Mouse (Mus musculus): Measurements from ENCODE around the gene Nkapl. TPM values are rescaled to one million over a fixed set of nuclear protein-coding genes. Genes with fewer than 3 reads are reported as not detected.
"Not testable (repeated sequence)": the region's sequence is repeated elsewhere in the genome, so short reads cannot be mapped to it uniquely, and the experiment has no call there.

The Nkapl gene
- polyA plus RNA-seq, 1 experiment = not detected

GRCm38 (mm10) chr13:21472427-21472826 is 4.1 kb upstream of the Nkapl start:
- Histone ChIP-seq H3K4me1 (ENCODE audit: control insufficient read depth, insufficient read depth, low read length) (no peaks in the 10 kb centered on the region), H3K4me3 (replicated peaks; ENCODE audit: control insufficient read depth, low read depth, low read length) (no peak overlapping the region), H3K27ac (ENCODE audit: control insufficient read depth, insufficient read depth, low read depth, low read length, poor library complexity) (no peak overlapping the region)
- whole genome bisulfite sequencing = 51% methylated on average over 4 of the region's 4 CpGs
- TF ChIP-seq POLR2A (IDR thresholded peaks at IDR 0.05; ENCODE audit: borderline replicate concordance, control insufficient read depth, low read depth, low read length) (no peak), CTCF (IDR thresholded peaks at IDR 0.05; ENCODE audit: control insufficient read depth, insufficient read depth, low read length) (no peak)

GRCm38 (mm10) chr13:21469097-21469496 is 788 bp upstream of the Nkapl start:
- no peak overlapping the region for H3K27ac ChIP-seq (ENCODE audit: control insufficient read depth, insufficient read depth, low read depth, low read length, poor library complexity)
- 35% methylated on average over 9 of the region's 9 CpGs for WGBS
- H3K4me1 ChIP-seq (ENCODE audit: control insufficient read depth, insufficient read depth, low read length) = no peaks in the 10 kb centered on the region
- TF ChIP-seq POLR2A (IDR thresholded peaks at IDR 0.05; ENCODE audit: borderline replicate concordance, control insufficient read depth, low read depth, low read length) (no peak), CTCF (IDR thresholded peaks at IDR 0.05; ENCODE audit: control insufficient read depth, insufficient read depth, low read length) (no peak)
- H3K4me3 ChIP-seq (replicated peaks; ENCODE audit: control insufficient read depth, low read depth, low read length) = no peak overlapping the region

- WGBS = 79% methylated on average over 10 of the region's 10 CpGs
- Histone ChIP-seq H3K4me3 (replicated peaks; ENCODE audit: control insufficient read depth, low read depth, low read length) (no peak overlapping the region), H3K27ac (ENCODE audit: control insufficient read depth, insufficient read depth, low read depth, low read length, poor library complexity) (no peak overlapping the region), H3K4me1 (ENCODE audit: control insufficient read depth, insufficient read depth, low read length) (no peaks in the 10 kb centered on the region)
- TF ChIP-seq POLR2A (IDR thresholded peaks at IDR 0.05; ENCODE audit: borderline replicate concordance, control insufficient read depth, low read depth, low read length) (no peak), CTCF (IDR thresholded peaks at IDR 0.05; ENCODE audit: control insufficient read depth, insufficient read depth, low read length) (no peak)
Observed at GRCm38 (mm10) chr13:21467336-21467735, 973 bp downstream of the Nkapl start.

GRCm38 (mm10) chr13:21462516-21462915 is 5.8 kb downstream of the Nkapl start:
- not testable (repeated sequence) for H3K27ac ChIP-seq (ENCODE audit: control insufficient read depth, insufficient read depth, low read depth, low read length, poor library complexity); H3K4me3 ChIP-seq (replicated peaks; ENCODE audit: control insufficient read depth, low read depth, low read length); H3K4me1 ChIP-seq (ENCODE audit: control insufficient read depth, insufficient read depth, low read length)
- WGBS = 69% methylated on average over 9 of the region's 9 CpGs

GRCm38 (mm10) chr13:21456347-21456746 is 12.0 kb downstream of the Nkapl start:
- no peak for TF ChIP-seq CTCF (IDR thresholded peaks at IDR 0.05; ENCODE audit: control insufficient read depth, insufficient read depth, low read length)
- no peak for TF ChIP-seq POLR2A (IDR thresholded peaks at IDR 0.05; ENCODE audit: borderline replicate concordance, control insufficient read depth, low read depth, low read length)
- Histone ChIP-seq H3K4me3 (replicated peaks; ENCODE audit: control insufficient read depth, low read depth, low read length) (no peak overlapping the region), H3K4me1 (ENCODE audit: control insufficient read depth, insufficient read depth, low read length) (no peaks in the 10 kb centered on the region), H3K27ac (ENCODE audit: control insufficient read depth, insufficient read depth, low read depth, low read length, poor library complexity) (no peak overlapping the region)
- 62% methylated on average over 4 of the region's 4 CpGs for WGBS

- WGBS = 68% methylated on average over 3 of the region's 3 CpGs
- H3K27ac ChIP-seq (ENCODE audit: control insufficient read depth, insufficient read depth, low read depth, low read length, poor library complexity) = no peak overlapping the region
- no peak overlapping the region for H3K4me3 ChIP-seq (replicated peaks; ENCODE audit: control insufficient read depth, low read depth, low read length)
- TF ChIP-seq POLR2A (IDR thresholded peaks at IDR 0.05; ENCODE audit: borderline replicate concordance, control insufficient read depth, low read depth, low read length) (no peak), CTCF (IDR thresholded peaks at IDR 0.05; ENCODE audit: control insufficient read depth, insufficient read depth, low read length) (no peak)
- H3K4me1 ChIP-seq (ENCODE audit: control insufficient read depth, insufficient read depth, low read length) = no peaks in the 10 kb centered on the region
Observed at GRCm38 (mm10) chr13:21454133-21454532, 14.2 kb downstream of the Nkapl start.

GRCm38 (mm10) chr13:21453449-21453848 is 14.9 kb downstream of the Nkapl start, which contains the start of gene Zscan26:
Gene Zscan26 (minus strand): TSS chr13:21453730.
- WGBS = under 1% methylated on average over 23 of the region's 23 CpGs
- Histone ChIP-seq H3K4me3 (replicated peaks; ENCODE audit: control insufficient read depth, low read depth, low read length) (peak within 1 kb of the TSS; percentile 86), H3K27ac (ENCODE audit: control insufficient read depth, insufficient read depth, low read depth, low read length, poor library complexity) (no peak within 1 kb of the TSS), H3K4me1 (ENCODE audit: control insufficient read depth, insufficient read depth, low read length) (no peaks in the 10 kb centered on the region)
- TF ChIP-seq POLR2A (IDR thresholded peaks at IDR 0.05; ENCODE audit: borderline replicate concordance, control insufficient read depth, low read depth, low read length) = peak; percentile 54; the same call in 1 of the 2 replicates
- TF ChIP-seq CTCF (IDR thresholded peaks at IDR 0.05; ENCODE audit: control insufficient read depth, insufficient read depth, low read length) = no peak

- no peak overlapping the region for H3K27ac ChIP-seq (ENCODE audit: control insufficient read depth, insufficient read depth, low read depth, low read length, poor library complexity)
- TF ChIP-seq CTCF (IDR thresholded peaks at IDR 0.05; ENCODE audit: control insufficient read depth, insufficient read depth, low read length) (no peak), POLR2A (IDR thresholded peaks at IDR 0.05; ENCODE audit: borderline replicate concordance, control insufficient read depth, low read depth, low read length) (no peak)
- peak overlapping the region; percentile 86 for H3K4me3 ChIP-seq (replicated peaks; ENCODE audit: control insufficient read depth, low read depth, low read length)
- 2% methylated on average over 13 of the region's 13 CpGs for WGBS
- no peaks in the 10 kb centered on the region for H3K4me1 ChIP-seq (ENCODE audit: control insufficient read depth, insufficient read depth, low read length)
Observed at GRCm38 (mm10) chr13:21453042-21453441, 15.3 kb downstream of the Nkapl start.

GRCm38 (mm10) chr13:21447856-21448614 is 20.3 kb downstream of the Nkapl start:
- 82% methylated on average over 16 of the region's 16 CpGs for WGBS
- TF ChIP-seq CTCF (IDR thresholded peaks at IDR 0.05; ENCODE audit: control insufficient read depth, insufficient read depth, low read length) (no peak), POLR2A (IDR thresholded peaks at IDR 0.05; ENCODE audit: borderline replicate concordance, control insufficient read depth, low read depth, low read length) (no peak)
- H3K4me1 ChIP-seq (ENCODE audit: control insufficient read depth, insufficient read depth, low read length) = no peaks in the 10 kb centered on the region
- H3K27ac ChIP-seq (ENCODE audit: control insufficient read depth, insufficient read depth, low read depth, low read length, poor library complexity) = no peak overlapping the region
- H3K4me3 ChIP-seq (replicated peaks; ENCODE audit: control insufficient read depth, low read depth, low read length) = no peak overlapping the region
